Mouse (Mus musculus): Measurements from ENCODE around the gene Rpl35a.
"Not testable (repeated sequence)": the region's sequence is repeated elsewhere in the genome, so short reads cannot be mapped to it uniquely, and the experiment has no call there.

Rpl35a gene

DNA sequence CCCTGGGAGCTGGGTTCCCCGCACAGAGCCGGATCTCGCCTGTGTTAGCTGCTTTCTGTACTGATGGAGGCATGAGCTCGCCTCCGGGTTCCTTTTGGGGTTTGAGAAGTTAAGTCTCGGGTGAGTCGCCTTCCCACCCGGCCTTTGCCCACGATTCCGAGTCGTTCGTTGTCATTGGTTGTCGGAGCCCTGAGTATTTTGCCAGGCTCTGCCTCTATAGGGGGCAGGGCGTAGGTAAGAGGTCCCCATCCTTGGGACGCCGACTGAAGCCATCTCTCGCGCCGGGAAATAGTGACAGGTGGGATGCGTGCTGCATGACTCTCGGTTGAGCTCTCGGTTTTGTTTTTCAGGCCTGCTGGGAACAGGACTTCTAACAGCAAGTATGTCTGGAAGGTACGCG, 533 bp downstream of the Rpl35a start:
- no peak for DNase-seq (ENCODE audit: low spot score)

GRCm38 (mm10) chr16:33058033-33058432, 1.8 kb downstream of the Rpl35a start:
- no peak for DNase-seq (ENCODE audit: low spot score)

DNA sequence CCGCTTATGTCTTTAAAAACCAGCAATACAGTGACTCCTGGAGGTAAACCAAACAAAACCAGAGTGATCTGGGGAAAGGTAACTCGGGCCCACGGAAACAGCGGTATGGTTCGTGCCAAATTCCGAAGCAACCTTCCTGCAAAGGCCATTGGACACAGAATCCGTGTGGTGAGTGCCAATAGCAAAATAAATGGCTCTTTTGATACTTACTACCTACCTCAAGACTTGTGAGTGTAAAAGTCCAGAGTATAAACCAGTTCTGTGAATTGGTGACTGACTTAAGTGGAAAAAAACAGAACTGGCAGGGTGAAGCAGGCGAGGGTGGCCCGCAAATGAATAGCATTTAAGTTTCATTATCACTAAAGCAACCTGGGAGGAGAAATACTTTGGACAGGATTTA, 2.4 kb downstream of the Rpl35a start:
- not testable (repeated sequence) for DNase-seq (ENCODE audit: low spot score)

DNA sequence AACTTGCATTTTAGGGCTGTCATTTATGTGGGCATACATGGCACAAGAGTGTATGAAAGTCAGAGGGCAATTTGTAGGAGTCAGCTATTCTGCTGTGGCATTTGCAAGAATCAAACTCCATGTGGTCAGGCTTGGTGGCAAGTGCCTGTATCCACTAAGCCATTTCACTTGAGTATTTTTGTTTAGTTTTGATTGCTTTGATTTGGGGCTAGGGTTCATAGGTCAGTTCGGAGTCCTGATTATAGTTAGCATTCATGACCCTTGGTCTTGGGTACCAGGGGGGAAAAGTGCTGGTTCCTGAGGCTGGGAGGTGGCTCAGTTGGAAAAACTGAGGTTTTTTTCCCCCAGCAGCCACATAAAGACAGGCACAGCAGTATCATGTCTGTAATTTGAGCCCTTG, 3.2 kb downstream of the Rpl35a start:
- no peak for DNase-seq (ENCODE audit: low spot score)

DNA sequence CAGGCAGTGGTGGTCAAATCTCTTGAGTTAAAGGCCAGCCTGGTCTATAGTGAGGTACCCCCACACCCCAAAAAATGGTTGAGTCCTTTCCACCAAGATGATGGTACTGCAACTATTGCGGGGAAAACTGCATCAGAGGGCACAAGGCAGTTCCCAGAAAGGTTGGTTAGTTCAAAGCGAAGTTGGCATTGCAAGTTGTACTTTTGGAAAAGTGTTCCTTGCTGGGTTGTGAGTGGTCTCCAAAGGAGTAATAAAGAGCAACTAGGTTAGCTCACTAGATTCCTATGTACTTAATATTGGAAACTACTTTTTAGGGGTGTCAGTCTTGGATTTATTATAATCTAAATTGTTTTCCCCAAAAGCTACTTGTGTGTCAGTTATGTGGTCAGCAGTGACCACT, 4.7 kb downstream of the Rpl35a start:
- no peak for DNase-seq (ENCODE audit: low spot score)

GRCm38 (mm10) chr16:33061400-33061799, 5.1 kb downstream of the Rpl35a start:
- DNase-seq (ENCODE audit: low spot score), result no peak

DNA sequence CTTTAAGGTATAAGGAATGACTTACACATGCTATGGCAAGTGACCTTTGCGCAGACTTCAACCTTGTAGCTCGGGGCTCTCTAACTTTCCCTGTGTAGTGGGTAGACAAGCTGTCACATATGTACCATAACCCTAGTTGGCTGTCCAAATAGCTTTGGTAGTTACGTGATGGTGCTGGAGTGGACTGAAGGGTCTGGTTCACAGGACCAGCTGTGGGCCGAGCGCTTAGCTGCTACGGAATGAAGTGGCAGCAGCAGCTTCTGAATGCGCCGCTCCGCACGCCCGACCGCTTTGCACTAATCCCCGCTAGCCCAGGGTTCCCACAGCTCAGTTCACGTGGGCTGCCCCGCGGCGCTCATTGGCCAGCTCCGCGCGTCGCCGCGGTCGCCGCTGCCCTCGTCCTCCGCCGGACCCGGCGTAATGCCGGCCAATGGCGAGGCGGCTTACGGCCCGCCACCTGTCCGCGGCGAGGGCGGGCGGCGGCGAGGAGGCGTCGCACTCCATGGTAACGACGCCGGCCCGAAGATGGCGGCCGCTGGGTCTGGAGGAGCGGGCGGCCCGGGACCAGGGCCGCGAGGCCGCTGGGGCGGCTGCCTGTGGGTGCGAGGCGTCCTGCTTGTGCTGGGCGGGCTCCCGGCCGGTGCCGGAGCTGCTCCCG, 5.9 kb downstream of the Rpl35a start, which contains the start of gene Lmln:
Gene Lmln, plus strand, starts transcription at position 498 of the 658 bp plus-strand sequence.
- DNase-seq (ENCODE audit: low spot score), result peak; percentile 54

- peak; percentile 16 for DNase-seq (ENCODE audit: low spot score)
Observed at GRCm38 (mm10) chr16:33062682-33063131, 6.5 kb downstream of the Rpl35a start.

DNA sequence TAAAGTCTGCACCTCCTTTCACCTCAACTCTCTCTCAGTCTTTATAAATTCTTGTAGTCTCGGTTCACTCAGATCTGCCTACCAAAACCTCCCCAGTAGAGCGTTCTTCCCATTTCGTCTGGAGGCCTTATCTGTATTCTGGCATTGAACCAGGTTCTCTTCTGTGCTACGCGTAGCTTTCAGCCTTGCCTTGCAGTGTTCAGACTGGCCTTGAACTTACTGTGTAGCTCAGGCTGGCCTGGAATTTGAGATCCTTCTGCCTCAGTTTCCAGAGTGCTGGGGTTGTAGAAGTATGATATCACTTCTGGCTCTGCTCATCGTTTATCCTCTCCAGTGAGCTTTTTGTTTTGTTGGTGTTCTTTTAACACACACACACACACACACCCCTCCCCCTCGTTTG, 7.0 kb downstream of the Rpl35a start:
- DNase-seq (ENCODE audit: low spot score), result no peak

GRCm38 (mm10) chr16:33064636-33065035, 8.4 kb downstream of the Rpl35a start:
- DNase-seq (ENCODE audit: low spot score), result no peak

- DNase-seq (ENCODE audit: low spot score), result no peak
Observed at GRCm38 (mm10) chr16:33070928-33071327, 14.7 kb downstream of the Rpl35a start.

- DNase-seq (ENCODE audit: low spot score), result peak; percentile 23
Observed at GRCm38 (mm10) chr16:33072871-33073557, 16.8 kb downstream of the Rpl35a start.

GRCm38 (mm10) chr16:33074967-33075366, 18.7 kb downstream of the Rpl35a start:
- no peak for DNase-seq (ENCODE audit: low spot score)

- no peak for DNase-seq (ENCODE audit: low spot score)
Observed at GRCm38 (mm10) chr16:33076078-33076477, 19.8 kb downstream of the Rpl35a start.

DNA sequence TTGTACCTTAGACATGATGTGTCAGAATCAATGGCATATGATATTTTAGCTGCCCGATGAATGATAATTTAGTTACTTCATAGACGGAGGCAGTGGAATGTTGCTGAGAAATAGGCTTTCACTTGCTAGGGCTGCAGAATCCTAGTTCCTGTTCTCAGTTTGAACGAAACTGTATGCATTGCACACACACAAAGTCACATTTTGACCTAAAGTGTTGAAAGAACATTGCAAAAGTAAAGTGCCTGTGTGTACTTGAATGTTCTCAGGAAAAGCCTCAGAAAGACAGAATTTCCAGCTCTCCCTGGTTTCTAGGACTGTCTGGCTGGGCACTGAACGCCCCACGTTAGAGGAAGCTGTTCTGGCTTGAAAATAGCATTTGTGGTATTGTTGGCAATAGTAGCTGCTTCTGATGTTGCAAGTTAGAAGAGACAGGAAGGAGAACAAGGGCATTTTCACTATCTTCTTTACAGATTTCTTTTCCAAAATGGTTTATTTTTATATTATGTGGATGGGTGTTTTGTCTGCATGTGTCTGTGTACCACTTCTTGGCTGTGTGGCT, 20.9 kb downstream of the Rpl35a start:
- DNase-seq (ENCODE audit: low spot score), result no peak

DNA sequence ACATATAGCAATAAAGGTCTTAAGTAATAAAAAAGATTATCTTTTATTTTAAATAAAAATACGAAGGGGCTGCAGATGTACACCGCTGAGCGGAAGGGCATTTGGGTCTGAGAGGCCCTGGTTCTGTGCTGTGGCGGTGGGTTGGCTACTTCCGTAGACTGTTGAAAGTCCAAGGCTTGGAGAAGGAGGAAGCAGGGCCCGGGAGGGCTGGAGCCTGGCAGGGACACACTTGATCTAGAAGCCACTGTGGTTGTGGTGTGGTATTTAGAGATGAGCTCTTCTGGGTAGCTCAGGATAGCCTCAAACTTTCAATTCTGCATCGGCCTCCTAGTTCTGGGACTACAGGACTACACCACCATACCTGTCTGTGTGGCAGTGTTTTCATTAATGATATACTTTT, 23.8 kb downstream of the Rpl35a start:
- no peak for DNase-seq (ENCODE audit: low spot score)

- no peak for DNase-seq (ENCODE audit: low spot score)
Observed at GRCm38 (mm10) chr16:33082951-33083350, 26.7 kb downstream of the Rpl35a start.

GRCm38 (mm10) chr16:33083996-33084395, 27.7 kb downstream of the Rpl35a start:
- no peak for DNase-seq (ENCODE audit: low spot score)

DNA sequence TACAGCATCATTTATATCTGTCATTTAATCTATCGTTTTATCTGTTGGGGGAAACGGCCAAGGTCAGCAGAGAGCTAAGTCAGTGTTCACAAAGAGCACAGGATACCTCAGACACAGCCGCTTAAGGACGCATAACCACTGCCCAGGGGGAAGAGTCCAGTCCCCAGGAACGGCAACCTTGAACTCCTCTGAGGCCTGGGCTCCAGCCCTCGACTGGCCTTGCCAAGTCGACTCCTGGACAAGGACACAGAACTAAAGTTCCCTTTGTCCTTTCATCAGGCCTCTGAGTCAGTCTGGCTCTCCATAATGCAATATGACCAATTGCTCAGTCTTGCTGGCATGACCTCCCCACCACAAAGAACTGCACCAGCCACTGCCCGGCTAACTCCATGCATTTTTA, 29.4 kb downstream of the Rpl35a start:
- DNase-seq (ENCODE audit: low spot score), result no peak
